Mouse (Mus musculus): Measurements from ENCODE around the gene Myof. TPM values are rescaled to one million over a fixed set of nuclear protein-coding genes. Genes with fewer than 3 reads are reported as not detected.

Gene Myof
- polyA plus RNA-seq, 1 experiment from 2014 or later = 36.4 TPM

- Histone ChIP-seq H3K4me3 (ENCODE audit: low read depth, low read length) (no peak overlapping the region), H3K27me3 (replicated peaks; ENCODE audit: insufficient read depth, low read length) (no peaks in the 10 kb centered on the region), H3K9ac (replicated peaks; ENCODE audit: low read depth) (no peak overlapping the region), H3K27ac (ENCODE audit: low read length) (peak overlapping the region; percentile 79), H3K36me3 (ENCODE audit: insufficient read depth, low read length) (no peaks in the 10 kb centered on the region), H3K9me3 (ENCODE audit: low read length) (no peaks in the 10 kb centered on the region), H3K4me1 (ENCODE audit: insufficient read depth, low read depth, low read length) (peaks cover 9% of the 10 kb centered on the region; the same call in 1 of the 2 replicates), H3K4me2 (replicated peaks; ENCODE audit: low read depth, low read length) (no peak overlapping the region)
- ATAC-seq = peak; percentile 82
- DNase-seq (ENCODE audit: low spot score) = peak; percentile 83
- 38% methylated on average over 24 of the region's 24 CpGs for WGBS
- TF ChIP-seq EP300 (IDR thresholded peaks at IDR 0.05) = peak; percentile 54; the same call in 1 of the 2 replicates
- TF ChIP-seq CTCF (IDR thresholded peaks at IDR 0.05) = no peak
Measured at GRCm38 (mm10) chr19:38003671-38004521, 39.5 kb downstream of the Myof start.

- ATAC-seq = no peak
Measured at GRCm38 (mm10) chr19:38002816-38003215, 40.6 kb downstream of the Myof start.

GRCm38 (mm10) chr19:38000990-38001389, 42.4 kb downstream of the Myof start:
- Histone ChIP-seq H3K9me3 (ENCODE audit: low read length) (no peaks in the 10 kb centered on the region), H3K4me2 (replicated peaks; ENCODE audit: low read depth, low read length) (no peak overlapping the region), H3K27me3 (replicated peaks; ENCODE audit: insufficient read depth, low read length) (no peaks in the 10 kb centered on the region), H3K36me3 (ENCODE audit: insufficient read depth, low read length) (no peaks in the 10 kb centered on the region), H3K4me1 (ENCODE audit: insufficient read depth, low read depth, low read length) (peaks cover 9% of the 10 kb centered on the region; the same call in 1 of the 2 replicates), H3K4me3 (ENCODE audit: low read depth, low read length) (no peak overlapping the region), H3K27ac (ENCODE audit: low read length) (no peak overlapping the region), H3K9ac (replicated peaks; ENCODE audit: low read depth) (no peak overlapping the region)
- no peak for TF ChIP-seq CTCF (IDR thresholded peaks at IDR 0.05)
- no peak for TF ChIP-seq EP300 (IDR thresholded peaks at IDR 0.05)
- ATAC-seq (no peak), DNase-seq (ENCODE audit: low spot score) (peak; percentile 21)
- 79% methylated on average over 4 of the region's 4 CpGs for WGBS

More at GRCm38 (mm10) chr19:38002816-38003215, 40.6 kb downstream of the Myof start:
- Histone ChIP-seq H3K4me3 (ENCODE audit: low read depth, low read length) (no peak overlapping the region), H3K36me3 (ENCODE audit: insufficient read depth, low read length) (no peaks in the 10 kb centered on the region), H3K4me2 (replicated peaks; ENCODE audit: low read depth, low read length) (no peak overlapping the region), H3K27ac (ENCODE audit: low read length) (no peak overlapping the region), H3K9ac (replicated peaks; ENCODE audit: low read depth) (no peak overlapping the region), H3K27me3 (replicated peaks; ENCODE audit: insufficient read depth, low read length) (no peaks in the 10 kb centered on the region), H3K9me3 (ENCODE audit: low read length) (no peaks in the 10 kb centered on the region), H3K4me1 (ENCODE audit: insufficient read depth, low read depth, low read length) (peaks cover 9% of the 10 kb centered on the region; the same call in 1 of the 2 replicates)
- DNase-seq (ENCODE audit: low spot score) = no peak
- 74% methylated on average over 4 of the region's 4 CpGs for WGBS
- TF ChIP-seq CTCF (IDR thresholded peaks at IDR 0.05) = no peak
- TF ChIP-seq EP300 (IDR thresholded peaks at IDR 0.05) = no peak

GRCm38 (mm10) chr19:37999941-38000340, 43.4 kb downstream of the Myof start:
- no peaks in the 10 kb centered on the region for H3K36me3 ChIP-seq (ENCODE audit: insufficient read depth, low read length)
- peaks cover 9% of the 10 kb centered on the region; the same call in 1 of the 2 replicates for H3K4me1 ChIP-seq (ENCODE audit: insufficient read depth, low read depth, low read length)
- TF ChIP-seq CTCF (IDR thresholded peaks at IDR 0.05) (no peak), EP300 (IDR thresholded peaks at IDR 0.05) (no peak)
- H3K4me3 ChIP-seq (ENCODE audit: low read depth, low read length) = no peak overlapping the region
- H3K27me3 ChIP-seq (replicated peaks; ENCODE audit: insufficient read depth, low read length) = no peaks in the 10 kb centered on the region
- H3K27ac ChIP-seq (ENCODE audit: low read length) = no peak overlapping the region
- 92% methylated on average over 2 of the region's 2 CpGs for WGBS
- H3K4me2 ChIP-seq (replicated peaks; ENCODE audit: low read depth, low read length) = no peak overlapping the region
- ATAC-seq (no peak), DNase-seq (ENCODE audit: low spot score) (no peak)
- H3K9me3 ChIP-seq (ENCODE audit: low read length) = no peaks in the 10 kb centered on the region
- H3K9ac ChIP-seq (replicated peaks; ENCODE audit: low read depth) = no peak overlapping the region

- Histone ChIP-seq H3K9me3 (ENCODE audit: low read length) (no peaks in the 10 kb centered on the region), H3K9ac (replicated peaks; ENCODE audit: low read depth) (no peak overlapping the region), H3K27me3 (replicated peaks; ENCODE audit: insufficient read depth, low read length) (no peaks in the 10 kb centered on the region), H3K27ac (ENCODE audit: low read length) (no peak overlapping the region), H3K4me1 (ENCODE audit: insufficient read depth, low read depth, low read length) (no peaks in the 10 kb centered on the region), H3K36me3 (ENCODE audit: insufficient read depth, low read length) (0 out of 2 replicates have a peak, but pooled peaks cover 3% of the 10 kb centered on the region), H3K4me3 (ENCODE audit: low read depth, low read length) (no peak overlapping the region), H3K4me2 (replicated peaks; ENCODE audit: low read depth, low read length) (no peak overlapping the region)
- WGBS = 81% methylated on average over 3 of the region's 3 CpGs
- ATAC-seq = no peak
- DNase-seq (ENCODE audit: low spot score) = no peak
- TF ChIP-seq EP300 (IDR thresholded peaks at IDR 0.05) = no peak
- TF ChIP-seq CTCF (IDR thresholded peaks at IDR 0.05) = no peak
Measured at GRCm38 (mm10) chr19:37994301-37994700, 49.1 kb downstream of the Myof start.

- no peak for ATAC-seq
- 60% methylated on average over 2 of the region's 2 CpGs for WGBS
- TF ChIP-seq EP300 (IDR thresholded peaks at IDR 0.05) (no peak), CTCF (IDR thresholded peaks at IDR 0.05) (no peak)
Measured at GRCm38 (mm10) chr19:37992184-37992554, 51.2 kb downstream of the Myof start.

More at GRCm38 (mm10) chr19:37992184-37992554, 51.2 kb downstream of the Myof start:
- H3K4me1 ChIP-seq (ENCODE audit: insufficient read depth, low read depth, low read length) = no peaks in the 10 kb centered on the region
- H3K36me3 ChIP-seq (ENCODE audit: insufficient read depth, low read length) = 0 out of 2 replicates have a peak, but pooled peaks cover 3% of the 10 kb centered on the region
- H3K4me2 ChIP-seq (replicated peaks; ENCODE audit: low read depth, low read length) = no peak overlapping the region
- no peaks in the 10 kb centered on the region for H3K9me3 ChIP-seq (ENCODE audit: low read length)
- no peak overlapping the region for H3K4me3 ChIP-seq (ENCODE audit: low read depth, low read length)
- no peak overlapping the region for H3K27ac ChIP-seq (ENCODE audit: low read length)
- DNase-seq (ENCODE audit: low spot score) = no peak
- H3K9ac ChIP-seq (replicated peaks; ENCODE audit: low read depth) = no peak overlapping the region
- H3K27me3 ChIP-seq (replicated peaks; ENCODE audit: insufficient read depth, low read length) = no peaks in the 10 kb centered on the region
